Mouse (Mus musculus): Measurements from ENCODE around the gene Foxk1. TPM values are rescaled to one million over a fixed set of nuclear protein-coding genes. Genes with fewer than 3 reads are reported as not detected.

Gene Foxk1
- total RNA-seq, 1 experiment: 10.7 TPM

- peaks cover 0 to 41% of the 10 kb centered on the region in 2 experiments; a peak in 1 of 4 replicates for H3K4me1 ChIP-seq (ENCODE audit: control insufficient read depth in 2 of 2, insufficient read depth in 2 of 2, low read length in 2 of 2, poor library complexity in 1 of 2)
- TF ChIP-seq CHD2 (IDR thresholded peaks at IDR 0.05; ENCODE audit: low read depth, low read length) (no peak), MAFK (IDR thresholded peaks at IDR 0.05; ENCODE audit: insufficient read depth, low read depth, low read length) (no peak), HCFC1 (IDR thresholded peaks at IDR 0.05; ENCODE audit: borderline replicate concordance, insufficient read depth, low read length) (no peak), ZC3H11A (IDR thresholded peaks at IDR 0.05; ENCODE audit: borderline replicate concordance, low read depth, low read length) (no peak), ZNF384 (IDR thresholded peaks at IDR 0.05; ENCODE audit: low read depth, low read length) (no peak)
- H3K9ac ChIP-seq (ENCODE audit: insufficient read depth, low read depth, low read length, poor library complexity, severe bottlenecking): no peak overlapping the region
- no peak overlapping the region for H3K27ac ChIP-seq (ENCODE audit: insufficient read depth, low read depth, low read length, poor library complexity, severe bottlenecking)
- H3K36me3 ChIP-seq (ENCODE audit: control insufficient read depth, insufficient read depth, low read length, poor library complexity, severe bottlenecking): peaks cover 22% of the 10 kb centered on the region; the same call in 1 of the 2 replicates
- no peak overlapping the region for H3K4me3 ChIP-seq (ENCODE audit: insufficient read depth in 1 of 2, low read depth in 1 of 2, low read length in 2 of 2, poor library complexity in 1 of 2, severe bottlenecking in 1 of 2)
- no peak for DNase-seq (ENCODE audit: low read depth, low spot score)
- no peaks in the 10 kb centered on the region for H3K9me3 ChIP-seq (ENCODE audit: control insufficient read depth, insufficient read depth, low read depth, low read length)
- in situ Hi-C loops (cut with MboI; ENCODE audit: low sequenced_read_pairs in 2 of 2, unreplicated experiment in 2 of 2): no loop called here
Observed at GRCm38 (mm10) chr5:142406937-142407336, 5.6 kb downstream of the Foxk1 start.

GRCm38 (mm10) chr5:142407381-142407780 lies 6.1 kb downstream of the Foxk1 start:
- peaks cover 22% of the 10 kb centered on the region; the same call in 1 of the 2 replicates for H3K36me3 ChIP-seq (ENCODE audit: control insufficient read depth, insufficient read depth, low read length, poor library complexity, severe bottlenecking)
- in situ Hi-C loops (cut with MboI; ENCODE audit: low sequenced_read_pairs in 2 of 2, unreplicated experiment in 2 of 2): no loop called here
- no peak overlapping the region for H3K27ac ChIP-seq (ENCODE audit: insufficient read depth, low read depth, low read length, poor library complexity, severe bottlenecking)
- TF ChIP-seq ZNF384 (IDR thresholded peaks at IDR 0.05; ENCODE audit: low read depth, low read length): no peak
- TF ChIP-seq MAFK (IDR thresholded peaks at IDR 0.05; ENCODE audit: insufficient read depth, low read depth, low read length): no peak
- TF ChIP-seq CHD2 (IDR thresholded peaks at IDR 0.05; ENCODE audit: low read depth, low read length): no peak
- TF ChIP-seq ZC3H11A (IDR thresholded peaks at IDR 0.05; ENCODE audit: borderline replicate concordance, low read depth, low read length): no peak
- H3K4me1 ChIP-seq (ENCODE audit: control insufficient read depth in 2 of 2, insufficient read depth in 2 of 2, low read length in 2 of 2, poor library complexity in 1 of 2): peaks cover 0 to 41% of the 10 kb centered on the region in 2 experiments; a peak in 1 of 4 replicates
- H3K9ac ChIP-seq (ENCODE audit: insufficient read depth, low read depth, low read length, poor library complexity, severe bottlenecking): no peak overlapping the region
- DNase-seq (ENCODE audit: low read depth, low spot score): no peak
- H3K9me3 ChIP-seq (ENCODE audit: control insufficient read depth, insufficient read depth, low read depth, low read length): no peaks in the 10 kb centered on the region
- no peak overlapping the region for H3K4me3 ChIP-seq (ENCODE audit: insufficient read depth in 1 of 2, low read depth in 1 of 2, low read length in 2 of 2, poor library complexity in 1 of 2, severe bottlenecking in 1 of 2)

- in situ Hi-C loops (cut with MboI; ENCODE audit: low sequenced_read_pairs in 2 of 2, unreplicated experiment in 2 of 2): no loop called here
- Histone ChIP-seq H3K36me3 (ENCODE audit: control insufficient read depth, insufficient read depth, low read length, poor library complexity, severe bottlenecking) (peaks cover 19% of the 10 kb centered on the region; the same call in 1 of the 2 replicates), H3K9me3 (ENCODE audit: control insufficient read depth, insufficient read depth, low read depth, low read length) (no peaks in the 10 kb centered on the region), H3K4me3 (ENCODE audit: insufficient read depth in 1 of 2, low read depth in 1 of 2, low read length in 2 of 2, poor library complexity in 1 of 2, severe bottlenecking in 1 of 2) (no peak overlapping the region), H3K27ac (ENCODE audit: insufficient read depth, low read depth, low read length, poor library complexity, severe bottlenecking) (no peak overlapping the region), H3K9ac (ENCODE audit: insufficient read depth, low read depth, low read length, poor library complexity, severe bottlenecking) (no peak overlapping the region), H3K4me1 (ENCODE audit: control insufficient read depth in 2 of 2, insufficient read depth in 2 of 2, low read length in 2 of 2, poor library complexity in 1 of 2) (peaks cover 0 to 35% of the 10 kb centered on the region in 2 experiments; a peak in 1 of 4 replicates)
- DNase-seq (ENCODE audit: low read depth, low spot score): no peak
- TF ChIP-seq ZC3H11A (IDR thresholded peaks at IDR 0.05; ENCODE audit: borderline replicate concordance, low read depth, low read length): no peak
- TF ChIP-seq HCFC1 (IDR thresholded peaks at IDR 0.05; ENCODE audit: borderline replicate concordance, insufficient read depth, low read length): no peak
- TF ChIP-seq CHD2 (IDR thresholded peaks at IDR 0.05; ENCODE audit: low read depth, low read length): no peak
- TF ChIP-seq ZNF384 (IDR thresholded peaks at IDR 0.05; ENCODE audit: low read depth, low read length): no peak
- TF ChIP-seq MAFK (IDR thresholded peaks at IDR 0.05; ENCODE audit: insufficient read depth, low read depth, low read length): no peak
Observed at GRCm38 (mm10) chr5:142409169-142409568, 7.9 kb downstream of the Foxk1 start.

- Histone ChIP-seq H3K27ac (ENCODE audit: insufficient read depth, low read depth, low read length, poor library complexity, severe bottlenecking) (no peak overlapping the region), H3K36me3 (ENCODE audit: control insufficient read depth, insufficient read depth, low read length, poor library complexity, severe bottlenecking) (peaks cover 18% of the 10 kb centered on the region; the same call in 1 of the 2 replicates), H3K4me1 (ENCODE audit: control insufficient read depth in 2 of 2, insufficient read depth in 2 of 2, low read length in 2 of 2, poor library complexity in 1 of 2) (peaks cover 0 to 39% of the 10 kb centered on the region in 2 experiments; a peak in 2 of 4 replicates), H3K4me3 (ENCODE audit: insufficient read depth in 1 of 2, low read depth in 1 of 2, low read length in 2 of 2, poor library complexity in 1 of 2, severe bottlenecking in 1 of 2) (no peak overlapping the region), H3K9me3 (ENCODE audit: control insufficient read depth, insufficient read depth, low read depth, low read length) (no peaks in the 10 kb centered on the region), H3K9ac (ENCODE audit: insufficient read depth, low read depth, low read length, poor library complexity, severe bottlenecking) (no peak overlapping the region)
- DNase-seq (ENCODE audit: low read depth, low spot score): no peak
- TF ChIP-seq ZNF384 (IDR thresholded peaks at IDR 0.05; ENCODE audit: low read depth, low read length): no peak
- no peak for TF ChIP-seq ZC3H11A (IDR thresholded peaks at IDR 0.05; ENCODE audit: borderline replicate concordance, low read depth, low read length)
- no peak for TF ChIP-seq MAFK (IDR thresholded peaks at IDR 0.05; ENCODE audit: insufficient read depth, low read depth, low read length)
- TF ChIP-seq HCFC1 (IDR thresholded peaks at IDR 0.05; ENCODE audit: borderline replicate concordance, insufficient read depth, low read length): no peak
- TF ChIP-seq CHD2 (IDR thresholded peaks at IDR 0.05; ENCODE audit: low read depth, low read length): no peak
- in situ Hi-C loops (cut with MboI; ENCODE audit: low sequenced_read_pairs in 2 of 2, unreplicated experiment in 2 of 2): no loop called here
Observed at GRCm38 (mm10) chr5:142410348-142410747, 9.1 kb downstream of the Foxk1 start.
